Mouse (Mus musculus): Measurements from ENCODE around the gene Tmc8. TPM values are rescaled to one million over a fixed set of nuclear protein-coding genes. Genes with fewer than 3 reads are reported as not detected.

Tmc8 gene
- 0.76 and 1.0 TPM in 2 replicates for polyA plus RNA-seq (2015; fragmentation: Nextera tagmentation; extraction: Ambion mirVana)

DNA sequence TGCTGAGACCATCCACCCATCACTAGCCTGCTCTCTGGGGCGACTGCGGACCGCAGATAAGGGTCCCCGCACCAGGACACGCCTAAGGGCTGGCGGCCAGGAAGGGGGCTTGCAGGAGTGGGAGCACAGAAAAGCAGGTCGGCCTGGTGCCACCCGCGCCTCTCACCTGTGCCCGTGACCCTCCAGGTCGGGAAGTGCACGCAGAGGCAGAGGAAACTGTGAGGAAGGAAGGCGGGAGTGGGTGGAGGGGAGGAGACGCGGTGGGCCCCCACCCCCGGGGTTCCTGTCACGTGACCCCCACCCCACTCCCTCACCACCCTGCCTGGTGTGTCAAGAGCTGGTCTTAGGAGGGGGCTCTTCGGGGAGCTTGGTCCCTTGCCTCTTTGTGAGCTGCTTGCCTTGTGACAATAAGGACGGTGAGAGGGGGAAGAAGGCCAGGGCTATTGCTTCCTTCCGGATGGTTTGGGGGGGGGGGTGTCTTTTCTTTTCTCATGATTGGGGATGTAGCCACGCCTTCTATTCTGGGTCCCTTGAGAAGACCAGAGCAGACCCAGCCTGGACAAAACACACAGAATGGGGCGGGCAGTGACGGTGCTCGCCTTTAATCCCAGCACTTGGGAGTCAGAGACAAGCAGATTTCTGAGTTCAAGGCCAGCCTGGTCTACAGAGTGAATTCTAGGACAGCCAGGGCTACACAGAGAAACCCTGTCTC is at the start of gene Tmc8, which contains the start of gene Tmc6:
Tmc8 (plus strand) TSS at position 84 of the 712 bp plus-strand sequence.
Tmc6 (minus strand) TSS at position 206 of the 712 bp plus-strand sequence.
- peak within 1 kb of the TSS; percentile 55 for H3K9ac ChIP-seq (ENCODE audit: low read depth, low read length)
- peak within 1 kb of the TSS; percentile 44; the same call in 1 of the 2 replicates for H3K27ac ChIP-seq (ENCODE audit: low read depth, low read length)
- peaks cover 19% of the 10 kb centered on the region for H3K27me3 ChIP-seq (replicated peaks; ENCODE audit: control insufficient read depth, insufficient read depth, low read length)
- H3K36me3 ChIP-seq (ENCODE audit: control insufficient read depth, insufficient read depth, low read length) = no peaks in the 10 kb centered on the region
- H3K4me1 ChIP-seq (ENCODE audit: control insufficient read depth, insufficient read depth, low read depth, low read length) = peaks cover 31% of the 10 kb centered on the region
- no peak for ATAC-seq
- H3K4me2 ChIP-seq (ENCODE audit: low read length) = peak within 1 kb of the TSS; percentile 55
- H3K4me3 ChIP-seq (ENCODE audit: low read length) = peak within 1 kb of the TSS; percentile 33
- no peaks in the 10 kb centered on the region for H3K9me3 ChIP-seq (ENCODE audit: control insufficient read depth, low read length)
- WGBS = 43% methylated on average over 24 of the region's 24 CpGs

DNA sequence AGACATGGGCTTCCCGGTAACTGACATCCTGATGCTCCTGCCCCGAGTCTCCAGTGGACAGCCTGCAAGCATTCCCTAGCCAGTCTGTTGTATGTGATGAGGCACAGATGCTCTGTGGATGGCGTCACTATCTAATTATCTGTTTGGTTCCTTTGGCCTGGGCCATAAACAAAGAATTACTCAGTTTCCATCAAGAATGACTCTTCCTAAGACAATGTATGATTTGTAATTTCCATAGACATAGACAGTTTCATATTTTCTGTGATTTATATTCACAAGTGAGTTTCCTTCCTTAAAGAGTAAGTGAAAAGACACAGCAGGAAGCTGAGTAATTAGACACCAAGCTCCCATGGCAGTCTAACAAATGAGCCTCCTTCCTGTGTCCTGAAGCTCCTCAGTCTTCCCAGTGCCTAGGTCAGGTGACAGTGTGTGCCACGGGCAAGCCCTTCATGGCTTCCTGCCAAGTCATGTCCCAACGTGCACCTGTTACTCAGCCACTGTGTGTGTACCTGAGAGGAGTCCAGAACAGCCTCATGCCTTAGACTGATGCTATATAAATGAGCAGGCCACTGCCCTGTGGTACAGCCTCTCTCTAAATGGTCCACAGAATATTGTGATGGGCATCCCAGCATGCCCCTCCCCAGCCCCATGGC is 45.7 kb upstream of the Tmc8 start:
- H3K36me3 ChIP-seq (ENCODE audit: control insufficient read depth, insufficient read depth, low read length) = peaks cover 44% of the 10 kb centered on the region

DNA sequence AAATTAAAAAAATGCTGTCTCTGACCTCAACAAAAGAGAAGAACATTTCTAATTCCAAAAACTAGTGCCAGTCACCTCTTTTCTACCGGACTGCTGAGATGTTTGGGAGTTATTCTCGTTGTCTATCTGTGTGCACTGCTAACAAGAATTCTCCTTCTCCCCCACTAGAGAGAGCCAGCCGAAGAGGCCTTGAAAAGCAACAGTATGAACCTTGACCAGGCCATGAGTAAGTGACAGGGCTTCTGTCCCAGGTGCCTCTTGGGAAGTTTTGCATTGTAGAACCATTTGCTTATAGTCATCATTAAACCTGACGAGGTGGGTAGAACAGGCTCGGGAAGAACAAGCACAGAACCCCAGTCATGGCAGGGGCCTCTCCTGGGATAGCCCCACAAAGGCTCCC is 43.8 kb upstream of the Tmc8 start:
- Histone ChIP-seq H3K4me3 (ENCODE audit: low read length) (no peak overlapping the region), H3K4me2 (ENCODE audit: low read length) (no peak overlapping the region), H3K36me3 (ENCODE audit: control insufficient read depth, insufficient read depth, low read length) (peaks cover 51% of the 10 kb centered on the region), H3K4me1 (ENCODE audit: control insufficient read depth, insufficient read depth, low read depth, low read length) (no peaks in the 10 kb centered on the region), H3K27me3 (replicated peaks; ENCODE audit: control insufficient read depth, insufficient read depth, low read length) (no peaks in the 10 kb centered on the region), H3K9me3 (ENCODE audit: control insufficient read depth, low read length) (no peaks in the 10 kb centered on the region), H3K9ac (ENCODE audit: low read depth, low read length) (no peak overlapping the region), H3K27ac (ENCODE audit: low read depth, low read length) (no peak overlapping the region)
- ATAC-seq = no peak
- 90% methylated on average over 5 of the region's 5 CpGs for WGBS

More for the DNA sequence above, 45.7 kb upstream of the Tmc8 start:
- no peak for ATAC-seq
- no peaks in the 10 kb centered on the region for H3K9me3 ChIP-seq (ENCODE audit: control insufficient read depth, low read length)
- H3K27me3 ChIP-seq (replicated peaks; ENCODE audit: control insufficient read depth, insufficient read depth, low read length) = no peaks in the 10 kb centered on the region
- H3K27ac ChIP-seq (ENCODE audit: low read depth, low read length) = no peak overlapping the region
- H3K4me2 ChIP-seq (ENCODE audit: low read length) = no peak overlapping the region
- no peak overlapping the region for H3K4me3 ChIP-seq (ENCODE audit: low read length)
- 73% methylated on average over 5 of the region's 5 CpGs for WGBS
- no peak overlapping the region for H3K9ac ChIP-seq (ENCODE audit: low read depth, low read length)
- no peaks in the 10 kb centered on the region for H3K4me1 ChIP-seq (ENCODE audit: control insufficient read depth, insufficient read depth, low read depth, low read length)

DNA sequence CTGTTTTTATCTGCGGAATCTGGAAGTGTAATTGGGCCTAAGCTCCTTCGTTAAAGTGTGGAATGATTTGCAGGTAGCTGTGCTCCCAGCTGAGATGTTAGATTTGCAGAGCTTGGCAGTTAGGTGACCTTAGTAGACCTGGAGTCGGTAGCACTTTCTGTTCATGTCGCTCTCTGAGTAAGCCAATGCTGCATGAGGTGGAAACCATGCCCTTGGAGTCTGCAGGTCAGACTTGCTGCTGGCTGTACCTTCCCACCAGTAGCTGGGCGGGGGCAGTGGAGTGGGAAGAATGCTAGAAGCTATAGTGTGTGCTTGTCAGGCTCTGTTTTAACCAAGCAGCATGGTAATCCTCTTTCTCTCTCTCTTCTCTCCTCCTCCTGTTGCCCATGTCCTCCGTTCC is 40.7 kb upstream of the Tmc8 start:
- WGBS = 94% methylated on average over 6 of the region's 6 CpGs
- Histone ChIP-seq H3K36me3 (ENCODE audit: control insufficient read depth, insufficient read depth, low read length) (peaks cover 57% of the 10 kb centered on the region), H3K4me3 (ENCODE audit: low read length) (no peak overlapping the region), H3K4me1 (ENCODE audit: control insufficient read depth, insufficient read depth, low read depth, low read length) (no peaks in the 10 kb centered on the region), H3K4me2 (ENCODE audit: low read length) (no peak overlapping the region), H3K9ac (ENCODE audit: low read depth, low read length) (no peak overlapping the region), H3K9me3 (ENCODE audit: control insufficient read depth, low read length) (no peaks in the 10 kb centered on the region), H3K27me3 (replicated peaks; ENCODE audit: control insufficient read depth, insufficient read depth, low read length) (no peaks in the 10 kb centered on the region), H3K27ac (ENCODE audit: low read depth, low read length) (no peak overlapping the region)
- ATAC-seq = no peak

DNA sequence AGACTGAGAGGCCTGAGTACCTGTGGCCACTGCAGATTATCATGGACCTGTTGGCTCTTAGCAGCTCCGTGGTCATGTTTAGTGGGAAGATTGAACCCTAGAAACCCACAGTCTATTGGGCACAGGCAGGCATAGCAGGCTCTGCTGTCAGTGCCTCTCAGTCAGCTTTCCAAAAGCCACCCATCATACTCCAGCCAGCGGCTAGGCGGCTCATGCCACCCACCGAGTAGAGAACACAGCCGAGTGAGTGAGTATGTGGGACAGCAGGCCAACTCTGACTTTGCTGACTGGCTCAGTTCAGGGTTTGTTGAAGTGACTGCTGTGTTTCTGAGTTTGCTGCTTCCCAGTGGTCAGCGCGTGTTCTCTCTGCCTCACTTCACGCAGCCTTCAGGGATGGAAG is 39.6 kb upstream of the Tmc8 start:
- WGBS = 88% methylated on average over 8 of the region's 8 CpGs
- Histone ChIP-seq H3K27me3 (replicated peaks; ENCODE audit: control insufficient read depth, insufficient read depth, low read length) (no peaks in the 10 kb centered on the region), H3K9ac (ENCODE audit: low read depth, low read length) (no peak overlapping the region), H3K9me3 (ENCODE audit: control insufficient read depth, low read length) (no peaks in the 10 kb centered on the region), H3K36me3 (ENCODE audit: control insufficient read depth, insufficient read depth, low read length) (peaks cover 58% of the 10 kb centered on the region), H3K27ac (ENCODE audit: low read depth, low read length) (no peak overlapping the region), H3K4me2 (ENCODE audit: low read length) (no peak overlapping the region), H3K4me3 (ENCODE audit: low read length) (no peak overlapping the region), H3K4me1 (ENCODE audit: control insufficient read depth, insufficient read depth, low read depth, low read length) (no peaks in the 10 kb centered on the region)
- ATAC-seq = no peak

DNA sequence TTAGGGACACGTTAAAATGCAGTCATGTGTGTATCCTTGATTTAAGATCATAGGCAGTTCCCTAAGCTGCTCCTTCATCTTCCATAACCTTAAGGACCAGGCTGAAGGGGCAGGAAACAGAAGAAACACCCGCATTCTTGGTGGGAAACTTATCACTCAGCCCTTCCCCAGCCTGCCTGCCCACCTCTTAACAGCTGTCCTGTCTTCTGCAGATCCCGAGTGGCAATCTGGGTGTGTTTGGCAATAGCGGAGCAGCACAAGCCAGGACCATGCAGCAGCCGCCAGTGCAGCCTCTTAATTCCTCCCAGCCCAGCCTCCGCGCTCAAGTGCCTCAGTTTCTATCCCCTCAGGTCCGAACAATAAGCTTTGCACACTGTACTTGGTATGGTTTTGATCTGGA is 39.2 kb upstream of the Tmc8 start:
- ATAC-seq = no peak
- H3K9ac ChIP-seq (ENCODE audit: low read depth, low read length) = no peak overlapping the region
- no peaks in the 10 kb centered on the region for H3K4me1 ChIP-seq (ENCODE audit: control insufficient read depth, insufficient read depth, low read depth, low read length)
- no peaks in the 10 kb centered on the region for H3K27me3 ChIP-seq (replicated peaks; ENCODE audit: control insufficient read depth, insufficient read depth, low read length)
- no peak overlapping the region for H3K4me3 ChIP-seq (ENCODE audit: low read length)
- H3K4me2 ChIP-seq (ENCODE audit: low read length) = no peak overlapping the region
- H3K27ac ChIP-seq (ENCODE audit: low read depth, low read length) = no peak overlapping the region
- H3K36me3 ChIP-seq (ENCODE audit: control insufficient read depth, insufficient read depth, low read length) = peaks cover 62% of the 10 kb centered on the region
- no peaks in the 10 kb centered on the region for H3K9me3 ChIP-seq (ENCODE audit: control insufficient read depth, low read length)
- 91% methylated on average over 8 of the region's 8 CpGs for WGBS

DNA sequence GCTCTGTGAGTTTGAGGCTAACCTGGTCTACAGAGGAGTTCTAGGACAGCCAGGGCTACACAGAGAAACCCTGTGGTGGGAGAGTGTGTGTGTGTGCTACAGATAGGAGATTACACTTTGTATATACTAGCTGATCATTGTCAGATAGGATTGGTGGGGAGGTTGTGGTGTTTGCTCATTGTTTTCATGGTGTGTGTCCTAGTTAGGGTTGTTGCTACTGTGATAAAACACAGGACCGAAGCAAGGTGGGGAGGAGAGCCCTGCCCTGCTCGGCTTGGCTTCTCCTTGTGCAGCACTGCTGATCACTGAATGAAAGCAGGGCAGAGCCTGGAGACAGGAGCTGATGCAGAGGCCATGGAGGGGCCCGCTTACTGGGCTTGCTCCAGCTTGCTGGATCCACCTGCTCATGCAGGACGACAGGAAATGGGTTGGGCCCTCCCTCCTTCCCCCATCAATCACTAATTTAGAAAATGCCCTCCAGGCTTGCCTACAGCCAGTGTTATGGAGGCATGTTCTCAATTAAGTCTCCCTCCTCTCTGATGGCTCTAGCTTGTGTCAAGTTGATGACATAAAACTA is 38.3 kb upstream of the Tmc8 start:
- Histone ChIP-seq H3K36me3 (ENCODE audit: control insufficient read depth, insufficient read depth, low read length) (peaks cover 62% of the 10 kb centered on the region), H3K27ac (ENCODE audit: low read depth, low read length) (no peak overlapping the region), H3K9ac (ENCODE audit: low read depth, low read length) (no peak overlapping the region), H3K4me1 (ENCODE audit: control insufficient read depth, insufficient read depth, low read depth, low read length) (no peaks in the 10 kb centered on the region), H3K27me3 (replicated peaks; ENCODE audit: control insufficient read depth, insufficient read depth, low read length) (no peaks in the 10 kb centered on the region), H3K9me3 (ENCODE audit: control insufficient read depth, low read length) (no peaks in the 10 kb centered on the region), H3K4me3 (ENCODE audit: low read length) (no peak overlapping the region), H3K4me2 (ENCODE audit: low read length) (no peak overlapping the region)
- 73% methylated on average over 4 of the region's 4 CpGs for WGBS
- ATAC-seq = no peak

DNA sequence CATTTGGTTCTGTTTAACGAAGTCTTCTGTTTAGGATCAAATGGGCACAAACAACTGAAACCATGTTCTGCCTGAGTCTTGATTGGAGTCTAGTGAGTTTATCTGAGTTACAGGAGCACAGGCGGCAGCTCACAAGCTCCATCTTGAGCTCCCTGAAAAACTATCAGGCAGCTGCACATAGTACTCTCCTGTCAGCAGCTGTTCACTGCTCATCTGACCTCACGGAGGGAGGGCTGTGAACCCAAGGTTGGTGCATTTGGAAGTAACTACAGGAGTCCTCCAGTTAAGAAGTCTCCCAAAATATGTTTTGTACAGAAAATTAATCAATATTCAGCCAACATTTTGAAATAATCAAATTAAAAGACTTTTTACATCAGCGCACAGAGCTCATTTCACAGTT is 33.2 kb upstream of the Tmc8 start:
- H3K36me3 ChIP-seq (ENCODE audit: control insufficient read depth, insufficient read depth, low read length) = peaks cover 62% of the 10 kb centered on the region
- no peaks in the 10 kb centered on the region for H3K27me3 ChIP-seq (replicated peaks; ENCODE audit: control insufficient read depth, insufficient read depth, low read length)
- no peak overlapping the region for H3K27ac ChIP-seq (ENCODE audit: low read depth, low read length)
- H3K9ac ChIP-seq (ENCODE audit: low read depth, low read length) = no peak overlapping the region
- ATAC-seq = no peak
- H3K4me1 ChIP-seq (ENCODE audit: control insufficient read depth, insufficient read depth, low read depth, low read length) = no peaks in the 10 kb centered on the region
- no peak overlapping the region for H3K4me2 ChIP-seq (ENCODE audit: low read length)
- no peak overlapping the region for H3K4me3 ChIP-seq (ENCODE audit: low read length)
- H3K9me3 ChIP-seq (ENCODE audit: control insufficient read depth, low read length) = no peaks in the 10 kb centered on the region
- 80% methylated on average over 4 of the region's 4 CpGs for WGBS

DNA sequence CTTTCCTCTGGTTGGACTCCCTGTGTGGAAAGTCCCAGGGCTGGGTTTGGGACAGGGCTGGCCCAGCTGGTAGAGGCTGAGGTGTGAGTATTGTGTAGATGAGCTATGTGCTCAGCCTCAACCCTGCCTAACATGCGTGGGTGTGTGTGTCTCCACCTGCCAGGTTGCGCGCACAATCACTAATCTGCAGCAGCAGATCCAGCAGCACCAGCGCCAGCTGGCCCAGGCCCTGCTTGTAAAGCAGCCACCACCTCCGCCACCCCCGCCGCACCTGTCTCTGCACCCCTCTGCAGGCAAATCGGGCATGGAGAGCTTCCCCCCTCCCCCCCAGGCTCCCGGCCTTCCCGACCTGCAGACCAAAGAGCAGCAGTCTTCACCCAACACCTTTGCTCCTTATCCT is 32.5 kb upstream of the Tmc8 start:
- no peaks in the 10 kb centered on the region for H3K27me3 ChIP-seq (replicated peaks; ENCODE audit: control insufficient read depth, insufficient read depth, low read length)
- H3K4me2 ChIP-seq (ENCODE audit: low read length) = no peak overlapping the region
- no peak for ATAC-seq
- 91% methylated on average over 10 of the region's 10 CpGs for WGBS
- no peak overlapping the region for H3K9ac ChIP-seq (ENCODE audit: low read depth, low read length)
- H3K9me3 ChIP-seq (ENCODE audit: control insufficient read depth, low read length) = no peaks in the 10 kb centered on the region
- H3K27ac ChIP-seq (ENCODE audit: low read depth, low read length) = no peak overlapping the region
- H3K4me1 ChIP-seq (ENCODE audit: control insufficient read depth, insufficient read depth, low read depth, low read length) = no peaks in the 10 kb centered on the region
- no peak overlapping the region for H3K4me3 ChIP-seq (ENCODE audit: low read length)
- peaks cover 64% of the 10 kb centered on the region for H3K36me3 ChIP-seq (ENCODE audit: control insufficient read depth, insufficient read depth, low read length)
